Mouse (Mus musculus) neutrophil, adult 5-6 weeks (primary cell): ENCODE measurements around the gene Cenpw. TPM values are rescaled to one million over a fixed set of nuclear protein-coding genes. Genes with fewer than 3 reads are reported as not detected.

Experiments used
- ATAC-seq: fragments of 151-379, 151-347 bp; 2 replicates; pipeline ENCODE4 v1.8.0; 2017; ENCODE audit warnings: mild to moderate bottlenecking, moderate TSS enrichment; ENCODE audit not compliant: insufficient number of reproducible peaks, poor library complexity, low FRiP score, severe bottlenecking; ENCODE audit errors: extremely low read depth
- total RNA-seq: library from RNA; stranded (forward); fragments of 200-1000 nt; gene quantifications from 2 replicates; pipeline ENCODE4 v1.2.3, GENCODE M21; 2017

The Cenpw gene
- total RNA-seq: 1.2 and 3.3 TPM in 2 replicates

DNA sequence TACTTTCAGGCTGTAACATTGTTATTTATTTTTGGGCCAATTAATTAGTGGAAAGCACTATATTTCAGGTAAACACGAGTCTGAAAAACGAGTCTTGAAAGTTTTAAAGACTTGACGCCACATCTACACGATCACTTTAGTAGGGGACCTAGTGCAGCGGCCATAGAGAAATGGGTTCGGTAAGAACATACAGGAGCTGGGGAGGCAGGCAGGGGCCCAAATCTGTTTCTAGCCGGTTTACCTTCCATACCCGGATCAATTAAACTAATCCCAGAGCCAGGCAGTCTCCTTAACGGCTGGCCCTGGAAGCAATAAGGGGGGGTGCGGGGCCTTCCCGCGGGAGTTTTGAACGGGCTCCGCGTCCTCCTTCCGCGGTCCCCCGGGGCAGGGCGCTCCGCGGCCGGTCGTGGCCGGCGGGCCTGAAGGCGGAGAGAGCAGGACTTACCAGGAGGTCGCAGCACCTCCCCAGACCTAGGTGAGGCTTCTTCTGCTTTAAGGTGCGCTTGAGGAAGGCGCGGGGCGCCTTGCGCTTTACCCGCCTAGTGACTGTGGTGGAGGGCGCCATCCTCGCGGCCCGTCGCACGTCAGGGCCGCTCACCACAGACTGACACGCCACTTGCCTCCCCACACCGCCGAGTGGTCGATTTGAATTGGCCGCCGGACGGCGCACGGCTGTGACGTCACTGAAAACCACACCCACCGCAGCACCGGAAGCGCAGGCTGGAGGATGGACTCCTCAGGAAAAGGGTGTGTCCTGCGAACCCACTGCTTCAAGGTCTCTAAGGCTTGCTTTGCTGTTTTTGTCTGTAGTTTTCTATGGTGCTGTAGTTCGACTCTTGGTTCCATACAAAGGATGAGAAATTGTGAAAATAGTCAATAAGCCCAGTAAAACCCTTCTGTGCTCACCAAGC is at the start of gene Cenpw:
Gene Cenpw (minus strand): TSS at position 645 of the 911 bp plus-strand sequence.
- peak; percentile 98 for ATAC-seq

DNA sequence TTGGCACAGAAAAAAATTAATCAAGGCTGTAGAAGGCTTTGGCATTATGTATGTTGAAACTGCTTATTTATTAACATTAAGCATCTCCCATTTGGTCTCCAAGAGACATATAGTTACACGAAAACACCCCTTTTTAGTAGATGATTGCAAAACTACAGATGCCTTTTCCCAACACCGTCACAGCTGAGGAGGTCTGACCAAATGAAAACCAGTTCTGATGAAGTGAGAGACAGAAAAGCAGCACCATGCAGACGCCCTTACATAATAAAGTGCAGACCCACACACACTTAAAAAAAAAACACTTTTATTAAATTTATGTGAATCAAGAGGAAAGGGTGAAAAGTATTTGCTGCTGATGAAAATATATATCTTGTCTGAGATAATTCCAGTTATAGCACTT is 49.3 kb upstream of the Cenpw start:
- no peak for ATAC-seq

- ATAC-seq: no peak
These were observed 859 bp downstream of the Cenpw start for GRCm38 (mm10) chr10:30199501-30199900.

DNA sequence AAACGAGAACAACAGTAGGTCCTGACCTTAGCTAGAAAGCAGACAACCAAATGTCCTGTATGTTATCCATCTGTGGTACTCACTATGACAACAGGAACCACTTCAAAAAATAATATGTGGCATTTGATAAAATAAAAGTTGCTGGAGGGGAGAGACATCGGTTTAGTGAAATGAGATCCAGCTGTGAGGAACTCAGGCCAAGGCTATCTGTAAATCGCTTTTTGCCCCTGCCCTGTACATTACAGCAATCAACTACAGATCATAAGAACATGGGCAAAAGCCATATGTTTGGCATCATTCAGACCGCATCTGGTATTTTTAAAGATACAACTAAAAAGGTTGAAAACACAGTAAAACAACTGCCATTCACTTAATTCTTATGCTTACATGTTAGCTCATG is 32.7 kb downstream of the Cenpw start:
- no peak for ATAC-seq
